Mouse (Mus musculus) lung, postnatal 25 days (tissue): ENCODE results near the gene Sdc4.

Source experiments
- DNase-seq: peaks from one replicate; pipeline ENCODE4 v3.0.0; 2022; ENCODE audit warnings: low spot score

The Sdc4 gene

DNA sequence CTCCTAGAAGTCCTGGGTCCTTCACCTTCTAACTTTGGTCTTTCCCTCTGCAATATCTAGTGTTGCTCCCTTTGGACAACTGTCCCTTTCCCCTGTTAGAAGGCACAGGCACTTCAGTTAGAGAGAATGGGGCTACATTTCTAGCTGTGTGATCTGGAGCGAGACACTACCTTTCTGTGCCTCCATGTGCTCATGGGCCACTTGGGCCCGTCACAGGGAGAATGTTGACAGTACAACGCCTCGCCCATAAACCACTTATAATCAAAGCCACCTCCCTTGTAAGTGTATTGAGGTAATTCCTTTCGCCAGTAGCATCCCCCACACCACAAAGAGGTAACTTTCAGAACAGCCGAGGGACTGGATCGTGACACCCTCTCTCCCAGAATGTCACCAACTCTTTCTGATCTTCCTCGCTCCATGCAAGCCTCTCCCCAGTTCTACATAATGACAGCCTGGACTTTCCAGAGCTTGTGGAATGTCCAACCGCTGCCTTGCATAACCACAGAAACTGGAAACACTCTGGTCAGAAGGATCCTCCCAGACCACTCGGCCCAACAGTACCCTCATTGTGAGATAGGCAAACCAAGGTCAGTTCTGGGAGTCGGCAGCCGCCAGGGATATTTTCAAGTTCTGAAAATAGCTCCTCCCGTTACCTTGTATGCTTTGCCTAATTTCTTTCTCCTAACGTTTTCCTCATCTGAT lies 5.8 kb upstream of the Sdc4 start:
- DNase-seq, result peak; percentile 46

- no peak for DNase-seq
Observed at GRCm38 (mm10) chr2:164448921-164449320, 5.2 kb upstream of the Sdc4 start.

DNA sequence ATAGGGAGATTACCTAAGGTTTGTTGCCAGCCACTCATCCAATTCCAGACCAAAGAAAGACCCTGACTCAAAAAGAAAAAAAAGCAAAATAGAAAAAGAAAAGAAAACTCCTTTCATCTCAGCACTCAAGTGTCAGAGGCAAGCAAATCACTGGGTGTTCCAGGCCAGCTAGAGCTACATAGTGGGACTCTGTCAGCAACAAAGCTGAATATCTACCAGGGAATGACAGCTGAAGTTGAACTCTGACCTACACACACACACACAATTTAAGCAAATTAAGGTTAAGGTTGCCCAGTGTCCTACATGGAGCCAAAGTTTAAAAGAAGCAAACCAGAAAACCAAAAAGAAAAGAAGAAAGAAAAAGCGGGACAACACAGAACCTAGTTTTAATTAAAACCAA lies 4.5 kb upstream of the Sdc4 start:
- no peak for DNase-seq

DNA sequence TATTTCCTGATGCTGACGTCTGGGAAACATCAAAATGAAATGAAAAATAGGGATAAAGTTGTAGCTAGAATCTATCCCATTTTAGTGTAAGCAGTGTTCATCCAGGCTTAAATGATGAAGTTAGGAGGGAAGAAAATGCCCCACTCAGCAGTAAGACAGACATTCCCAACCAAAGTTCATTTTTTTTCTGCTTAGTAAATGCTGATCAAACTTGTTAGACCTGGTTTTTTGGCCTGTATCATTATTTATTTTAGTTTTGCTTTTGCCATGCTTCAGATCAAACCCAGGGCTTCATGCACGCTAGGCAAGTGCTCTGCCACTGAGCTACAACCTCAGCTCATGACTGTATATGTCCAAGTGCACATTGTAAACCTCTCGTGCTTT lies 2.4 kb upstream of the Sdc4 start:
- no peak for DNase-seq

- no peak for DNase-seq
Observed at GRCm38 (mm10) chr2:164445399-164446085, 1.9 kb upstream of the Sdc4 start.

- no peak for DNase-seq
Observed at GRCm38 (mm10) chr2:164444701-164445100, 1.0 kb upstream of the Sdc4 start.

DNA sequence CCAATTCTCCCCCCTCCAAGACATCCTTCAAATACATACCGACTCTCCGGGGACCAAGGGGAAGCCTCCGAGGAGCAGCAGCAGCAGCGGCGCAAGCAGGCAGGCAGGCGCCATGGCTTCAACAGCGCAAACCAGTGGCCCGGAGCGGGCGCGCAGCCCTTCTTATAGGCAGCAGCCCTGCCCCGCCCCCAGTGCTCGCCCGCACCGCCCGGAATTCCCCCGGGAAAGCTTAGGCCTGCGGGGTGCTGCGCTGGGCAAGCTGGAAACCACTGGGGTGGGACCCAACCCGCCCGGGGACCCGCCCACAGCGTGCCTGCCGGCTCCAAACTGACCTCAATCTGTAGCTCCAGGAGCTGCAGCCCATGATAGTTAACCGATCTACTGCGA lies 643 bp downstream of the Sdc4 start:
- DNase-seq, result peak; percentile 92

GRCm38 (mm10) chr2:164442315-164443050 lies 1.2 kb downstream of the Sdc4 start:
- DNase-seq, result peak; percentile 36

DNA sequence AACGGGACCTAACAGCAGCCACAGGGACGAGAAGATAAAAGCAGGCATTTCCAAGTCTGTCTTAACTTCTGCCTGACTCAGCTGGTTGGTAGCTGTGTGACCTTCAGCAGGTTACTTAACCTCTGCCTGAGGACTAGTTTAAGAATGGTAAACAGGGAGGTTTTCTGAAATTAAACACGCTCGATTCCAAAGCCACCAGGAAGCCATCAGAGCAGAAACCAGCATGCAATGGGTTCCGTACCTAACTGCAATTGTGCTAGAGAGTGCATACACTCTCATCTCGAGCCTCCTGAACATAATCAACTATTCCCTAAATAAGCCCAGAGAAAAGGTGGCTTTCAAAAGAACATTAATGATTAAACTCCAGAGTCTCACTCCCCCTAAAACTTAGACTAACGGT lies 2.0 kb downstream of the Sdc4 start:
- DNase-seq, result no peak

DNA sequence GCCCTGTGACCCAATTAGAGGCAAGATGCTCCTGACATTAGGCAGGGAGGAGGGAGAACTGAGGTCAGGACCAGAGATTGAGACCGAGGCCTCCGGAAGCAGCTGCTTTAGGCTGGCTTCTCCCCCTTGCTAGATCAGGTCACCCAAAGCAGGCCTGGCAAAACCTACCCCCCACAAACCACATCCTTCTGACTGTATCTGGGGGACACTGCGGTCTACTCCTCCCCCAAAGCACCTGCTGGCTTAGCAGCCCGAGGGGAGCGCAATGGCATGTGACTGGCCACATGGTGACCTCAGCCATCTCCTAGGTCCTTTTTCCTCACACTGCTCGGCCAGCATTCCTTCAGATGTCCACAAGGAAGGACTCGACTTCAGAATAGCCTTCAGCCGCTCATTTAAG lies 2.5 kb downstream of the Sdc4 start:
- DNase-seq, result no peak

DNA sequence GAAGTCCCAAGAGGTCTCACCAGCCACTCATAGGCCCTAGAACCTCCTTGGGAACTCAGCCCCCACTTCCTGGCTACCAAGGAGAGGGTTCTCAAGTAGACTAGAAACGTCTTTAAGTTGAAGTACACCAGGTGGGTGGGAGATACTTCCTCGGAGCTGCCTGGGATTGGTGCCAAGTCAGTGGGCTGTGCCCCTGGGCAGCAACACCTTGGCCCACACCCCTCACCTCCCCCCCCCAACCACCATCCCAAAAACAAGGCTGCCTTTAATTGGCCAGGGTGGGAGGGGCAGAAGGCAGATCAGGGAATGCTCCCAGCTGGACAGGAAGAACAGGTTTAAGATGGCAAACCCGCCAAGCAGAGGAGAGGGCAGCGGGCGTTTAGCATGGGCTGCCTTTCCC lies 3.4 kb downstream of the Sdc4 start:
- DNase-seq, result peak; percentile 82

DNA sequence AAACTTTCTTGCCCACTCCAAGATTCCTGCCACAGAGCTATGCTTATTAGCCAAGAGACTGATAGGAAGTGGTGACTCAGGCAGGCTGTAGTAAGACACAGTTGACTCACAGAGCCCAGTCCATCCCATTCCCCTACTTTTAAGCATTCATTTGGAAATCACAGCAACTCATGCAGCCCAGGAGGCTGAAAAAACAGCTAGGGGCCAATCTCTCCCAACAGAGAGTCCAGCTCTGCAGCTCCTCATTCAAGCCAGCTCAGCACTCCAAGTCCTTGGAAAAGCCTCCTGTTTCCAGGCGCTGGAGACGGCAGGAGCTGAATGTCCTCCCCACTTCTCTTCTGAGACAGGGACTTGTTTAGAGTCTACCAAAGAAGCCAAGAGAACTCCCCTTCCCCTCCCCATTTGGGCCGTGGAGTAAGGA lies 4.7 kb downstream of the Sdc4 start:
- DNase-seq, result no peak

DNA sequence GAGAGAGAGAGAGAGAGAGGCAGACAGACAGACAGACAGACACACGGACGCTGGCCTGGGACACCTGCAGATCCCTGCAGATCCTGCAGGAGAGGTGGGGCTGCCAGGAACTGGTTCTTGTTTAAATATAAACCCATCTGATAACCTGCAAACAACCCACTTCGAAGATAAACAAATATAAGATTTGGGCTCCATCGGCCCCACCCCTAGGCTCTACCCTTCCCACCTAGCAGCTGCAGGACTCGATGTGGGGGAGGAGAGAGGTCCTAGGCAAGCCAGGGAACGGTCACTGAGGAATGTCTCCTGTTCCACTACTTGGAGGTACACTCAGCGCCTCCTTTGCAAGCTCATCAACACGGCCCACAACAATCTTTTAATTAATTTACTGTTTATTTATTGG lies 5.4 kb downstream of the Sdc4 start:
- no peak for DNase-seq

- DNase-seq, result no peak
Observed at GRCm38 (mm10) chr2:164437710-164438109, 6.0 kb downstream of the Sdc4 start.

- peak; percentile 64 for DNase-seq
Observed at GRCm38 (mm10) chr2:164436961-164437360, 6.7 kb downstream of the Sdc4 start.

DNA sequence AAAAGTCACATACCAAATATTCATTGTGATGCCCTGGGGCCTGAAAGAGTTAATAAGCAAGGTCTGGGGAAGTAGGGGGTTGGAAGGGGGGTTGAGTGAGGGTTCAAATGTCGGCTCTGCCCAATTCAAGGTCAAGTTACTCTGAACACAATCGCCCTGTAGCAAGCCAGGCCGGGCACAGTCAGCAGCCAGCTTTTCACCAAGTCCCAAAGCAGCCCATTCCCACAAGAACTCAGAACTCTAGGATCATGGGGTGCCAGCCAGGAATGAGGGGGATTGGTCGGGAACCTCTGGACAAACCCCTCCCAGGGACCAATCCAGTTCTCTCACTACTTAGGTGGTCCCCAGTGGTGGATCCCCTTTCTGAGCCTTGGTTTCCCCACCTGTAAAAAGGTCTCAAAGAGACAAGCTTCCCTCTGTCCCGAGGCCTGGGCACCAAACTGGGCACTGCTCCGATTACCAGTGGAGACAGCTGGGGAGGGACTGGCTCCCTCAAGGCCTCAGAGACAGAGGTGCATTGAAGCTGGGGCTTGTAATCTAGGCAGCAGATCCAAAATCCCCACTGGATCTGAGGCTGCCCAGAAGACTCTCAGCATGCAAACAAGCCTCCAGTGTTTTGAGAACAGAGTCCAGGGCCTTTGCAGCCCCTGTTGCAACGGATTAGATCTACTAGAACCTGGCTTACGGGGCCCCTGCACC lies 7.3 kb downstream of the Sdc4 start:
- no peak for DNase-seq

DNA sequence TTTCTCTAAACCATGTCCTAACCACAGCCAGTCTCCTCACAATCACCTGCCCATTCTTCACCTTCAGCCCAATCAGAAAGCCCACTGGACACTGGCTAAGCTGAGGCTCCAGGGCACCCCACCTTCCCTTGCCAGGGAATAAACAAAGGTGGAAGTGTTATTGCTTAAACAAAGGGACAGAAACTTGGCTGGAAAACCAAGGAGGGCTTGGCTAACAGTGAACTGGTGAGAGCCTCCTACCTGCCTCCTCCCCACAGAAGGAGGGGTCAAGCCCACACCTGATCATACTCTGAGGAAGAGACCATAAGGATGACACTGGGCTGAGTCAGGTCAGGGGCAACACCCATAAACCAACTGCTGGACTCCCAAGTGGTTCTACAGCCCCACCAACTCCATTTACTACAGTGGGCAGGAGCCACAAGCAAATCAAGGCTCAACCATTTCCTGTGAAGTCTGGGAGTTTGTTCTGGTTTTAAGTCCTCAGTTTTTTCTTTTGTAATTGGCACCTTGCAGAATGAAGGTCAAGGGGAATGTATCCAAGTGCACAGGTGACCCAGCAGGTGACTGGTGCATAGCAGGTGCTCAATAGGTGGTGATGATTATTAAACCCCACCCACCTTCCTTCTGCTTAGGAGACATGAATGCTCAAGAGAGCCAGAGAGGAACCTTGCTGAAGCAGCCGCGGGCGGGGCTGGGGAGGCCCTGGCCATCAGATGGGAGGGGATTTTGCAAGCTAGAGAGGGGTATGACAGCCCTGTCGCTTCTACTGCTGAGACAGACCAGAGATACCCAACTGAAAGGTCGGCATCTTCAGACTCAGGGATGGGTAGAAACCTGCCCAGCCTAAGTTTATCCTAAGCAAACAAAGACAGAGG lies 8.2 kb downstream of the Sdc4 start:
- DNase-seq, result peak; percentile 63

GRCm38 (mm10) chr2:164434681-164435080 lies 9.0 kb downstream of the Sdc4 start:
- no peak for DNase-seq

DNA sequence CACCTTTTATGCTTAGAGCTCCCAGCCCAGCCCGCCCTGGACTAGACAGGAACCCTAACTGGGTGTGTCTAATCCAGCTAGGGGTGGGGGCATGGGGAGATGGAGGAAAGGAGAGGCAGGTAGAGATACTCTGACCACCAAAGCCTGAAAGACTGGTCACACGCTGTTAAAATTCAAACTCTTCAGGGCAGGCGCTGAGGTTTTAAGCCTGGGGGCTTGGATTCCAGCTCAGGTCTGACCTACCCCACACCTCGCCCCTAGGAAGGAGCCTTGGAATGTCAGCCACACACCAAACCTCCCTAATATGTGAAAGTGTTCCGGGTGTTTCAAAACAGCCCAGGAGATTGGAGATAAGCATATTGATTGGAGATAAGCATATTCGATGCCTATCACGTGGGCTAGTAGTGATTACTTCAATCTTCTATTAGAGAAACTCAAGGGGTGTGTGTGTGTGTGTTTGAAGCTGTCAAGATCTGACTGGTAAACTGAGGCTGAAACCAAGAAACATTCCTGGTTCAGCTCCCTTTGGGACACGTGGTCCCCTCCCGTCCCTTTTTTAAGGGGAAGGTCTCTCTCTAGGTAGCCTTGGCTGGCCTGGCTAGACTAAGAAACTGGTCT lies 10.3 kb downstream of the Sdc4 start:
- no peak for DNase-seq

DNA sequence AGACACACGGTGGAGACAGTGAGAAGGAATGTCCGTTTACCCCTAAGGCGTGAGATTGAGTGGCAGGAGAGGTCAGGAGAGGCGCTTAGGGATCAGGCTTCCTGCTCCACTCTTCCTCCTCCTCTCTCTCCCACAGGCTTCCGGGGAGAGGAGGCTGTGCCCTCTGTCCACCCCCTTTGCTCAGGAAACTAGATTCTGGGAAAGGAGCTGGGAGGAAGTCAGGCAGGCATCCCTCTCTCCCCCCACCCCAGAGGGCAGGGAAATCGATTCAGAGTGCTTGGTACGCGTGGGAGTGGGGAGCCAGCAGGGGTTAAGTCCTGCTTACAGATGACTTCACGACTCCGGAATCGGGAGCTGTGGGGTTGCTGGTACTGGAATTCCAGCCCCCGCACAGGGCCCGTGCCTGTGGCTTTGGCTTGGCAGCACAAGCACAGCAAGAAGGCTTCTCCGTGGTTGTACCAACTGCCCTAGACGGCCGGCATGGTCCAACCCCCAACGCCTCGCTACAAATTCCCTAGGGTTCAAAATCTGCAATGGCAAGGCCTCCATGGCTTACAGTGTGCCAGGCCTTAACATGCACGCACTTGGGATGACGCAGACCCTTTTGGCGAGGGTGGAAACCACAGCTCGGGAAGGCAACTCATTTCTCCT lies 11.0 kb downstream of the Sdc4 start:
- peak; percentile 44 for DNase-seq
